Mouse (Mus musculus) cerebral cortex, adult 2 months (tissue): ENCODE measurements around the gene Mapk13.

Source experiments
- WGBS: fragments of 180-500 bp; shearing (Covaris S2); methylation state at CpG from one replicate; pipeline ENCODE4 v1.1.7; 2018; 5-methylcytosine and 5-hydroxymethylcytosine counted together

Gene Mapk13

GRCm38 (mm10) chr17:28775161-28775560 lies 6.1 kb downstream of the Mapk13 start:
- 73% methylated on average over 4 of the region's 4 CpGs for WGBS

GRCm38 (mm10) chr17:28776817-28777216 lies 7.7 kb downstream of the Mapk13 start:
- 92% methylated on average over 3 of the region's 3 CpGs for WGBS

GRCm38 (mm10) chr17:28777231-28778005 lies 8.3 kb downstream of the Mapk13 start:
- WGBS: 71% methylated on average over 16 of the region's 16 CpGs

- whole genome bisulfite sequencing: 84% methylated on average over 3 of the region's 3 CpGs
These were observed 10.6 kb downstream of the Mapk13 start for GRCm38 (mm10) chr17:28779735-28780134.

GRCm38 (mm10) chr17:28780836-28781235 lies 11.7 kb downstream of the Mapk13 start:
- WGBS: 90% methylated on average over 3 of the region's 3 CpGs

GRCm38 (mm10) chr17:28781290-28782045 lies 12.4 kb downstream of the Mapk13 start:
- WGBS: 78% methylated on average over 9 of the region's 9 CpGs

- 92% methylated on average over 3 of the region's 3 CpGs for WGBS
These were observed 15.9 kb downstream of the Mapk13 start for GRCm38 (mm10) chr17:28785036-28785435.

GRCm38 (mm10) chr17:28787507-28787906 lies 18.4 kb downstream of the Mapk13 start:
- 97% methylated on average over 12 of the region's 12 CpGs for WGBS

GRCm38 (mm10) chr17:28797031-28797430 lies 27.9 kb downstream of the Mapk13 start:
- 62% methylated on average over 4 of the region's 4 CpGs for whole genome bisulfite sequencing

GRCm38 (mm10) chr17:28799291-28800160 lies 30.4 kb downstream of the Mapk13 start:
- WGBS: 24% methylated on average over 14 of the region's 14 CpGs

- under 1% methylated on average over 15 of the region's 15 CpGs for WGBS
These were observed 31.2 kb downstream of the Mapk13 start for GRCm38 (mm10) chr17:28800281-28800670.

- WGBS: under 1% methylated on average over 76 of the region's 99 CpGs
These were observed 31.7 kb downstream of the Mapk13 start, which contains the start of gene Brpf3 for GRCm38 (mm10) chr17:28800671-28801412. TSS of gene Brpf3 (plus strand) at chr17:28801090.

GRCm38 (mm10) chr17:28801474-28802005 lies 32.4 kb downstream of the Mapk13 start:
- WGBS: under 1% methylated on average over 27 of the region's 42 CpGs

GRCm38 (mm10) chr17:28802006-28802481 lies 32.9 kb downstream of the Mapk13 start:
- WGBS: 1% methylated on average over 18 of the region's 18 CpGs

GRCm38 (mm10) chr17:28803316-28803715 lies 34.2 kb downstream of the Mapk13 start:
- 91% methylated on average over 1 of the region's 1 CpGs for WGBS

GRCm38 (mm10) chr17:28804973-28805372 lies 35.9 kb downstream of the Mapk13 start:
- WGBS: 95% methylated on average over 6 of the region's 6 CpGs

GRCm38 (mm10) chr17:28806770-28807169 lies 37.7 kb downstream of the Mapk13 start:
- WGBS: 97% methylated on average over 19 of the region's 19 CpGs

GRCm38 (mm10) chr17:28808714-28809113 lies 39.6 kb downstream of the Mapk13 start:
- WGBS: 93% methylated on average over 8 of the region's 8 CpGs

GRCm38 (mm10) chr17:28809175-28809831 lies 40.2 kb downstream of the Mapk13 start:
- 98% methylated on average over 10 of the region's 10 CpGs for WGBS

- WGBS: 95% methylated on average over 10 of the region's 10 CpGs
These were observed 43.2 kb downstream of the Mapk13 start for GRCm38 (mm10) chr17:28812345-28812744.
